Mouse (Mus musculus): ENCODE measurements around the gene Cdk5r2. TPM values are rescaled to one million over a fixed set of nuclear protein-coding genes. Genes with fewer than 3 reads are reported as not detected.
A peak's percentile ranks its signal among the peaks of the same experiment; 100 is the strongest.

The Cdk5r2 gene
- polyA plus RNA-seq, 1 experiment from 2014 or later = 0.11 TPM

DNA sequence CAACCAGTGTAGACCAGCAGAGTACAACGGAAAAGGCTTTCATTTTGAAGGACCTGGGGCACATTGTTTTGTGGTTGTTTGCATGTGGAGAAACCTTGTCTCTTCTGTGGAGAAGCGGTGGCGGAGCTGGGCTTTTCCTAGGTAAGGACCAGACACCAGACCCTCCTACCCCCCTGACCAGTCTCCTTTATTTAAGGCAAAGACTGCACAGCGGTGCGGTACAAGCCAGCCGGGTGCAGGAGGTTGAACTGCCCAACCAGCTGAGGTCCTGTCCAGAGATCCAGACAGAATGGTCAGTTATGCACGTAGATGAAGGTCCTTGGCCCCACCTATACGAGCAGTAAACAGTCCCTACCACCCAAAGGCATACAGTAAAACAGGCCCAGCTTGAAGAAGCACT is 28.1 kb downstream of the Cdk5r2 start:
- no peaks in the 10 kb centered on the region for H3K36me3 ChIP-seq
- WGBS = 2% methylated on average over 8 of the region's 8 CpGs
- ATAC-seq (ENCODE audit: low FRiP score, low read depth) = no peak
- no peaks in the 10 kb centered on the region for H3K9me3 ChIP-seq
- H3K9ac ChIP-seq = no peak overlapping the region
- peak overlapping the region; percentile 40 for H3K4me3 ChIP-seq
- peaks cover 31% of the 10 kb centered on the region for H3K4me1 ChIP-seq
- H3K4me2 ChIP-seq (replicated peaks) = peak overlapping the region; percentile 62
- H3K27me3 ChIP-seq = peaks cover 98% of the 10 kb centered on the region
- no peak overlapping the region for H3K27ac ChIP-seq

DNA sequence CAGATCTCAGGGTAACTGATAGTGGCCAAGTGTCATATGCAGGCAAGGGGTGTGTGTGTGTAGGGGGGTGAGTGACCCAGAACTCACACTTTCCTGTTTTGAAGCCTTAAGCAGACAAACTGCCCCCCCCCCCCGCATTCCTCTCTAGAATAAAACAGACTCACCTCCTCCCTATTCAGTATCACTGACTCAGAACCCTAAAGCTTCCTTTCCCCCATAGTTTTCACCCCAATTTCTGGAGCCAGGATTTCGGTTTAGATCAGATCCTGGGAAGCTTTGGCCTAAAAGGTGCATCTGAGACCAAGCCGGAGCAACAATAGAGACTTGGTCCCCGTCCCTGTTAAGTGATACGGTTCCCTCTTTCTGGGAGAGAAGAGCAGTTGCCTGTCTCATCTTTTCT is 28.7 kb downstream of the Cdk5r2 start:
- no peak overlapping the region for H3K4me3 ChIP-seq
- H3K27me3 ChIP-seq = peaks cover 98% of the 10 kb centered on the region
- H3K27ac ChIP-seq = no peak overlapping the region
- H3K4me2 ChIP-seq (replicated peaks) = no peak overlapping the region
- no peaks in the 10 kb centered on the region for H3K36me3 ChIP-seq
- WGBS = 7% methylated on average over 5 of the region's 5 CpGs
- no peaks in the 10 kb centered on the region for H3K9me3 ChIP-seq
- H3K9ac ChIP-seq = no peak overlapping the region
- ATAC-seq (ENCODE audit: low FRiP score, low read depth) = no peak
- peaks cover 31% of the 10 kb centered on the region for H3K4me1 ChIP-seq

DNA sequence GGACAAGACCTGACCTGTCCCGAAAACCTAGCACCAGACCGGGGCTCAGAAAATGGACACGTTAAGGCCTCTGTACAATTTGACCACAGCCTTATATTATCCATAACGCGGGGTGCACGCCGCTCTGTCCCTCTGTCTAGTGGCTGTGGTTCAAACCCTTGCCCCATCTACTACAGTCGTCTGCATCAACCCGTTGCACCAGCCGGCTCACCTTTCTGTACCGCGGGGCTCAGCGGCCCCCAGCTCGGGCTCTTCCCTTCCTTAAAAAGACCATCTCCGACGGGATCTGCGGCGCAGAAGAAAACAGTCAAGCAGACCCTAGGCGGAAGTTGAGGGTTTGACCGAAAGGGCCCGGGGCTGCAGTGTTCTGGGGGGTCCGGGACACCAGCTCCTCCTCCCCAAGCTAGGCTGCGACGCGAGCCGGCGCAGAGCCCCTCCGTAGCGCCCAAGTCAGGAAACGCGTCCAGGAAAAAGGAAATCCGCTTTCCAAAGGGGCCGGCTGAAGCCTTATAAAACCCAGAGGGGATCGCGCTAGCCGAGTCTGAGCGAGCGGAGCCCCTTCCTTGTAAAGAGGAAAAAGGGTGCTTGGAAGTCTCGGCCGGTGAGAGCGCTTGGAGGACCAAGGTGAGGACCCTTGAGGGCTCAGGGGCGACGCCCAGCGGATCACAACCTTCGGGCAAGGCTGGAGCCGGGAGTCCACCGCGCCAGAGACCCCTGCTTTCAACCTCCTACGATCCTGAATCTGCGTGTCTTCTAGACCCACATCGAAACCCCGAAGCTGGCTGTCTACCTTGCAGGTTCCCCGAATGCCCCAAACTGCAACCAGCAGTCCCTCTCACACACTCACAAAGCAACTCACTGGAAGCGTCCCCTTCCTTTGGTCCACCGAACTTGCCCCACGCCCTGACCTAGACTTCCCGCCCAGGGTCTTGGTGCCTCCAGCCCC is 29.7 kb downstream of the Cdk5r2 start:
- WGBS = 1% methylated on average over 57 of the region's 57 CpGs
- ATAC-seq (ENCODE audit: low FRiP score, low read depth) = no peak

DNA sequence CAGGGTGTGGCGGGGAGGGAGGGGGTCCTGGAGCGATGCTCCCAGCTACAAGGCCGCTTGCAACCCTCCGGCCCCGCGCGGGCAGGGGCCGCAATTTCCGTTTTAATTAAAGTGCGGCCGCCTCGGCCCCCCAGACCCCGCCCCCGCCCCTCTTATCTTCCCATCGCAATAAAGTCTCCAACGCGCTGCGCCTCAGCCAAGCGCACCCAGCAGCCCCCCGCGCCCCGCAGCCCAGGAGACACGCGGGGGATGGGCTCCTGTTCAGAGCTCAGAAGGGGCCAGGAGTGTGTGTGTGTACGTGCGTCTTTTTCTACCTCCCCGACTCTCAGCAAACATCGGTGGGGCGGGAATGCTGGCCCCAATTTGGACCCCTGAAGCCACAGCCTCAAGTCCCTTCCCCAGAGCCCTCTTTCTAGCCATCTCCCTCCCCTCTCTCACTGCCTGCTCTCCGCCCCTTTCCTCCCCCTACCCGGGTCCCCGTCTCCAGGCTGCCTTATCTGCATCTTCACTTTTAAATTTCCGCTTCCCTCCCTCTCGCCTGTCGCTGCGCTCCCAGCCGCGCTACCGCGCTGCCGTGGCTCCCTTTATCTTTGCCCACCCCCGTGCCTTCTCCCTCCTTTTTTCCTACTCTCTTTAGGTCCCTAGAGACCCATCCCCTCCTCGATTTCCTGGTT is 30.8 kb downstream of the Cdk5r2 start, which contains the start of gene Fev:
Gene Fev (minus strand): TSS at position 51 of the 674 bp plus-strand sequence.
- peaks cover 97% of the 10 kb centered on the region for H3K27me3 ChIP-seq
- H3K9ac ChIP-seq = no peak within 1 kb of the TSS
- H3K4me1 ChIP-seq = peaks cover 31% of the 10 kb centered on the region
- 2% methylated on average over 42 of the region's 43 CpGs for WGBS
- no peaks in the 10 kb centered on the region for H3K9me3 ChIP-seq
- no peak within 1 kb of the TSS for H3K27ac ChIP-seq
- no peaks in the 10 kb centered on the region for H3K36me3 ChIP-seq
- ATAC-seq (ENCODE audit: low FRiP score, low read depth) = no peak
- peak within 1 kb of the TSS; percentile 31 for H3K4me3 ChIP-seq
- peak within 1 kb of the TSS; percentile 52 for H3K4me2 ChIP-seq (replicated peaks)

More for the DNA sequence above, 29.7 kb downstream of the Cdk5r2 start:
- Histone ChIP-seq H3K9ac (no peak overlapping the region), H3K36me3 (no peaks in the 10 kb centered on the region), H3K27me3 (peaks cover 96% of the 10 kb centered on the region), H3K4me3 (peak overlapping the region; percentile 31), H3K4me2 (replicated peaks) (peak overlapping the region; percentile 52), H3K9me3 (no peaks in the 10 kb centered on the region), H3K27ac (no peak overlapping the region), H3K4me1 (peaks cover 31% of the 10 kb centered on the region)

DNA sequence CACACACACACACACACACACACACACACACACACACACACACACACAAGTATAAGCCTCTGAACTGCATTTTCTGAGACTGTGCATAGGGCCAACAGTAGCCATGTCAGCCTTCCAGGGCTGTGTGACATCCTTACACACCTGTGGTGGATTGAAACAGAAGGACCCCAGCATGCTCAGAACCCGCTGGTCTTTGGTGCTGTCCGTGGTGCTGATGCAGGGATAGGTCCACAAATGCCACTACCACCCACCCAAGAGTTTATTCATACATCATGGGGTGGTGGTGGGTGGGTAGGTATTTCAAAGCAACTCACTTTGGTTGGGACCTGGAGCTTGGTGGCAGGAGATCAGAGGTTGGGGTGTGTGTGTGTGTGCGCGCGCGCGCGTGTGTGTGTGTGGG is 36.8 kb downstream of the Cdk5r2 start:
- Histone ChIP-seq H3K36me3 (no peaks in the 10 kb centered on the region), H3K9ac (no peak overlapping the region), H3K4me3 (no peak overlapping the region), H3K27ac (no peak overlapping the region), H3K27me3 (peaks cover 96% of the 10 kb centered on the region), H3K9me3 (no peaks in the 10 kb centered on the region), H3K4me2 (replicated peaks) (no peak overlapping the region), H3K4me1 (no peaks in the 10 kb centered on the region)
- 0% methylated on average over 7 of the region's 8 CpGs for WGBS
- ATAC-seq (ENCODE audit: low FRiP score, low read depth) = no peak

DNA sequence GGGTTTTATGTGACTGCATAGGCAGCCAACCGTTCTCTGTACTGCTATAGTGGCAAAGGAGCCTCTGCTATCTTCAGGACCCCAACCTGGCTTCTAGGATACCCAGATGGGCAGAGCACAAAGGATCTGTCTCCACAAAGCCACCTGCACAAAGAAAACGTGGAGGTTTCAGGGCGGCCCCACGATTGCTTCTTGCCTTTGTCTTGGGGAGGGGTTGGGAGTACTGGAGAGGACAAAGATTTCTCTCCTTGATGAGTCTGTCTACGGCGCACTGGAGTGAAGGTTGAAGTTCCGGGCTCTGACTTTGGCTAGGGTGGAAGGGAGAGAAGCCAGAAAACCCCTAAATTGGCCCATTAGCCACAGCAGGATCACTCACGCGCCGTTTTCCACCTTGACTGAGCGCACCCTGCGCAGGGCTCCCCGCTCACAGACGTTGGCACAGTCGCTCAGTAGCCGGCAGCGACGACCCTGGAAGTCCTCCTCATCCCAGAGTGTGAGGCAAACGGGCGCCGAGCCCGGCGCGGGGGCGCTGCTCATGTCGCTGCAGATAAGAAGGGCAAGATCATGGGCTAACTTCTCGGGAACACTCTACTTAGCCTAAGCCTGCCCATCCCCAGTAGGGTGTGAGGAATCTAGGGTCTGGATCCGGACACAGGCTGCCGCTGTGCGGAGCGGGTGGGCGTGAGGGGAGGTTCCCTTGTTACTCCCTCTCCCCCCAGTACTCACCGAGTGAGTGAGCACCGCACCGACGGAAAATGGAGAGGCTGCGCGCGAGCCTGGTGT is 37.8 kb downstream of the Cdk5r2 start:
- ATAC-seq (ENCODE audit: low FRiP score, low read depth) = no peak
- no peak overlapping the region for H3K4me2 ChIP-seq (replicated peaks)

DNA sequence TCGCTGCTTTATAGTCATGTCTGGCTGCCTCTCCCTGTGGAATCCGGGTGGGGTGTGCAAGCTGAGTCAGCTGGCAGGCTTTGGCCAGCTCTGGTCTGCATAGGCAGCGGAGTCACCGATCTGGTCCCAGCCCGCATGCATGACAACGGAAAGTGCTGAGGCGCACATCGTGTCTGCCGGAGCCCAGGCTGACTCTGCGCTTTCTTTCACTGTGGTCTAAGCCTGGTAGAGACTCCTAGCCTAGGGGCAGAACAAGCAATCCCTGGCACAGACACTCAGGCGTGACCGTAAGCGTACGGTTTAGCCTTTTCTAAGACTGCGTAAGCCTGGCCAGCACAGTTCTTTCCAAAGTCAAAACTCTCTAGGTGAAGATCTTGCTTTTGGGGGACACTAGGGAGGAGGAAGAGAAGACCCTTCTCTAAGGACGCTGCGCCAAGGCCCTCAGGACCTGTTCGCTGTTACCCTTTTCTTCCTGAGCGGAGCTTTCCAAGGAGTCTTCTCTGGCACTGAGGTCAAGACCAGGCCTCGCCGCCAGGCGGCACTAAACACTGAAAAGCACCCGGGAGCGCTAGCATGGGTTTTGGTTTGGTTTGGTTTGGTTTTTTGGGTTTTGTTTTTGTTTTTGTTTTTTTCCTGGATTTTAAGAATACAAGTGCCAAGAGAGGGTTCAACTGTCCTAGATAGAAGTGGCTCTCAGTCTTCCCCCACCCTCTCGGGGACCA is 38.6 kb downstream of the Cdk5r2 start, which contains the start of gene Cryba2:
Gene Cryba2 (minus strand): TSS at position 10 of the 722 bp plus-strand sequence.
- ATAC-seq (ENCODE audit: low FRiP score, low read depth) = no peak
- Histone ChIP-seq H3K9ac (no peak within 1 kb of the TSS), H3K27ac (no peak within 1 kb of the TSS), H3K4me2 (replicated peaks) (no peak within 1 kb of the TSS), H3K27me3 (peaks cover 96% of the 10 kb centered on the region), H3K9me3 (no peaks in the 10 kb centered on the region), H3K4me3 (no peak within 1 kb of the TSS), H3K36me3 (no peaks in the 10 kb centered on the region), H3K4me1 (peaks cover 5% of the 10 kb centered on the region)
- WGBS = 3% methylated on average over 25 of the region's 25 CpGs

More for the DNA sequence above, 37.8 kb downstream of the Cdk5r2 start:
- 2% methylated on average over 39 of the region's 39 CpGs for WGBS
- no peaks in the 10 kb centered on the region for H3K9me3 ChIP-seq
- H3K36me3 ChIP-seq = no peaks in the 10 kb centered on the region
- no peak overlapping the region for H3K9ac ChIP-seq
- no peak overlapping the region for H3K4me3 ChIP-seq
- H3K27me3 ChIP-seq = peaks cover 96% of the 10 kb centered on the region
- no peaks in the 10 kb centered on the region for H3K4me1 ChIP-seq
- H3K27ac ChIP-seq = no peak overlapping the region

DNA sequence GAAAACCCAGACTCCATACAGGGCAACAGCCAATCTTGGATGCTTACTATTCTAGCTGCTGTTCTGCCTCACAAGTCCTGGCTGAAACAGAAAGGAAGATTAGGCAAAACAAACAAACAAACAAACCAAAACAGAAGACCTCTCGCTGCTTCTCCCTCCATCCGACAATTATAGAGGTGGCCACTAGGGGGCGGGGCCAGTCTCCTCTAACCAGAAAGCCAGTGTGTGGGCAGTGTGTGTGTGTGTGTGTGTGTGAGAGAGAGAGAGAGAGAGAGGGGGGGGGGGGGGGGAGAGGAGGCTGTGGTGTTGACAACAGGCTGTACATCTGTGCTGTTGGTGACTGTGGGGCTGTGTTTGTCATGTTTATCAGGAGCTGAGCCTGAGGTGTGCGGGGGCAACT is 40.2 kb downstream of the Cdk5r2 start:
- Histone ChIP-seq H3K4me2 (replicated peaks) (no peak overlapping the region), H3K4me1 (peaks cover 15% of the 10 kb centered on the region), H3K27me3 (peaks cover 99% of the 10 kb centered on the region), H3K27ac (no peak overlapping the region), H3K4me3 (no peak overlapping the region), H3K9me3 (no peaks in the 10 kb centered on the region), H3K9ac (no peak overlapping the region), H3K36me3 (no peaks in the 10 kb centered on the region)
- 17% methylated on average over 4 of the region's 4 CpGs for WGBS
- ATAC-seq (ENCODE audit: low FRiP score, low read depth) = no peak

DNA sequence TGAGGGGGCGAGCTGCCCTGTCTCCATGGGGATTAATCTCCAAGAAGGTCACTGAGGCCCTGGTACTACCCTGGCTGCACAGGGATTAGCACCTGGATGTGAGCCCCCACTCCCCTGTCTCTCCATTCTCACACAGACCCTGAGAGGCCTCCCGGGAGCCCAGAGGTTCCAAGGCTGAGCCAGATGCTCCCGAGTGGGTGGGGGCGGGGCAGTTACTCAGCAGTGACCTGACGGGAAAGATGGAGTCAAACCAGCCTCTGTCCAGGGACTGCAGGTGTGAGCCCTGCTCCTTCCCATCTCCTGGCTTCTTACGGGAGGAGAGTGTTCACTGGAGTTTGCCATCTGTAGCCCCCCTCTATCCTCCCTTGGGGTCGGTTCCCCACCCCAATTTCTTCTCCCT is 43.2 kb downstream of the Cdk5r2 start:
- Histone ChIP-seq H3K36me3 (no peaks in the 10 kb centered on the region), H3K4me2 (replicated peaks) (no peak overlapping the region), H3K9ac (no peak overlapping the region), H3K4me1 (peaks cover 27% of the 10 kb centered on the region), H3K9me3 (no peaks in the 10 kb centered on the region), H3K4me3 (no peak overlapping the region), H3K27ac (no peak overlapping the region), H3K27me3 (peaks cover 99% of the 10 kb centered on the region)
- WGBS = 3% methylated on average over 7 of the region's 7 CpGs
- no peak for ATAC-seq (ENCODE audit: low FRiP score, low read depth)

DNA sequence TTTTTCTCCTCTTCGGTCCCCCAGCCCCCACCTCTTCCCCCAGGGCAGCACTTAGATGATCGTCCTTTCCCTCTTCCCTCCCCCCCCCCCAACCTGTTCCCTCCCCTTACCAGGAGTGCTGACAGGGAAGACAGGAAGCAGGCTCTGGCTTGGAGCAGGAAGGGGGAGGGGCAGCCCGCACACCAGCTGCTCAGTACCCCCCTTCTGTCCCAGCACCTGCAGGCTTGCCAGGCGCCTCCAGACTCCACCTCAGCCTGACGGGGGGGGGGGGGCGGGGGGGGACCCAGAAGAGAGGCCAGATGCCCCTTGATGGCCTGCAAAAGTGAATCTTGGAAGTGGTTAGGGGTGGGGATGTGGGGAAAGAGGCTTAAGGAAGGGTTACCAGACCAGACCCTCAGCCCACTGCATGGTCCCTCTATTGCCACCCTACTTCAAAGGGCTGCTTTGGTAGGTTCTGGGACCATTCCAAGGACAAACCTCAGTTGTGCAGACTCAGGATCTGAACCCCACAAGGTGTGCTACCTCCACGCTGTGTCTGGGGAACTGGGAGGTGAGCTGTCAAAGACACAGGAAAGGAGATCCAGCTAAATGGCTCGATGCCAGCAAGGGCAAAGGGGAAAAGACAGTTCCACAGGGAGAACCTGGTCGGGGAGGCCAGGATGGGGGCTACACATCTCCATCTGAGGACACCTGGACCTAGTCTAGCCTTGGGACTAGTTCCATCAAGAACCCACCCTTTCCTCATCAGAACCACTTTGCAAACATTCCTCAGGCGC is 44.1 kb downstream of the Cdk5r2 start:
- 7% methylated on average over 7 of the region's 10 CpGs for WGBS
- Histone ChIP-seq H3K9ac (no peak overlapping the region), H3K4me3 (no peak overlapping the region), H3K4me2 (replicated peaks) (no peak overlapping the region), H3K36me3 (no peaks in the 10 kb centered on the region), H3K4me1 (peaks cover 27% of the 10 kb centered on the region), H3K9me3 (no peaks in the 10 kb centered on the region), H3K27me3 (peaks cover 99% of the 10 kb centered on the region), H3K27ac (no peak overlapping the region)
- no peak for ATAC-seq (ENCODE audit: low FRiP score, low read depth)

Measured in limb, embryonic 13.5 days (tissue).